Mouse (Mus musculus) midbrain, embryonic 12.5 days (tissue): ENCODE measurements around the gene Ppp1ca. TPM values are rescaled to one million over a fixed set of nuclear protein-coding genes. Genes with fewer than 3 reads are reported as not detected.

ENCODE experiments used
- ATAC-seq: fragments of 200-750 bp; cut with Nextera tagmentation; 2 replicates; pipeline ENCODE4 v1.8.0; 2017; ENCODE audit warnings: low read depth, moderate TSS enrichment, moderate library complexity; ENCODE audit not compliant: low FRiP score
- H3K27ac ChIP-seq: fragments of 300-500 bp; sonication (generic); replicated peaks from 2 replicates; pipeline ENCODE4 v1.5.1; 2016; ENCODE audit warnings: mild to moderate bottlenecking
- H3K27me3 ChIP-seq: fragments of 300-500 bp; sonication (generic); 2 replicates; pipeline ENCODE4 v1.6.1; 2016; ENCODE audit warnings: mild to moderate bottlenecking
- H3K36me3 ChIP-seq: fragments of 300-500 bp; sonication (generic); 2 replicates; pipeline ENCODE4 v1.6.1; 2016
- H3K4me1 ChIP-seq: fragments of 300-500 bp; sonication (generic); 2 replicates; pipeline ENCODE4 v1.6.1; 2016
- H3K4me2 ChIP-seq: fragments of 300-500 bp; sonication (generic); replicated peaks from 2 replicates; pipeline ENCODE4 v1.6.1; 2016; ENCODE audit warnings: mild to moderate bottlenecking, moderate library complexity
- H3K4me3 ChIP-seq: fragments of 300-500 bp; sonication (generic); 2 replicates; pipeline ENCODE4 v1.5.1; 2016; ENCODE audit warnings: mild to moderate bottlenecking
- H3K9ac ChIP-seq: fragments of 300-500 bp; sonication (generic); replicated peaks from 2 replicates; pipeline ENCODE4 v1.6.1; 2016; ENCODE audit warnings: mild to moderate bottlenecking, moderate library complexity
- H3K9me3 ChIP-seq: fragments of 300-500 bp; sonication (generic); 2 replicates; pipeline ENCODE4 v1.6.1; 2016; ENCODE audit warnings: mild to moderate bottlenecking
- WGBS: fragments of 180-500 bp; shearing (Covaris S2); methylation state at CpG from one replicate; pipeline ENCODE4 v1.1.7; 2016; 5-methylcytosine and 5-hydroxymethylcytosine counted together
- polyA plus RNA-seq: library from polyadenylated mRNA; unstranded; fragments of >200 nt; fragmentation: Nextera tagmentation; extraction: Ambion mirVana; gene quantifications from 2 replicates; pipeline ENCODE4 v1.2.1, GENCODE M21; 2016

The Ppp1ca gene
- polyA plus RNA-seq, 1 experiment from 2014 or later: 733 TPM

DNA sequence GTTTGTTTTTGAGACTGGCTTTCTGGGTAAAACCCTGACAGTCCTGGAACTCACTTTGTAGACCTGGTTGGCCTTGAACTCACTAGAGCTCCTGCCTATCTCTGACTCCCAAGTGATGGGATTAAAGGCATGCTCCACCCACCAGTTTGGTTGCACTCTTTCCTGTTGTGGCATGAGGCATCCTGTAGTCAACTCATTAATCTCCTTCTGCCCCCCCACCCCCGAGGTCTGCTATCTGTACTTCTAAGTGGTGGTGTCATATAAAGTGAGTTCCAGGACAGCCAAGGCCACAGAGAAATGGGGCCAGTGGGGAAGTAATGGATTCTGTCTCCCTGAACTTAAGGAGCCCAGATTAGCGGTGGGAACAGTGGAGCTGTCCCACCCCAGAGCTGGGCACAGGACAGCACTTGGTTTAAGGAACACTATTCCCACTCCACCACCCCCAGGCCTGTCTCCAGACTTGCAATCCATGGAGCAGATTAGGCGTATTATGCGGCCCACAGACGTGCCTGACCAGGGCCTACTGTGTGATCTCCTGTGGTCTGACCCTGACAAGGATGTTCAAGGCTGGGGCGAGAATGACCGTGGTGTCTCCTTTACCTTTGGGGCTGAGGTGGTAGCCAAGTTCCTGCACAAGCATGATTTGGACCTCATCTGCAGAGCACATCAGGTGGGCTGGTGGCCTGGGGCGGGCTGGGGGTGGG, 2.3 kb downstream of the Ppp1ca start:
- no peak for ATAC-seq
- Histone ChIP-seq H3K36me3 (peaks cover 49% of the 10 kb centered on the region), H3K4me1 (peaks cover 32% of the 10 kb centered on the region), H3K4me3 (no peak overlapping the region), H3K27me3 (no peaks in the 10 kb centered on the region), H3K4me2 (no peak overlapping the region), H3K27ac (no peak overlapping the region), H3K9me3 (no peaks in the 10 kb centered on the region), H3K9ac (no peak overlapping the region)
- 90% methylated on average over 8 of the region's 8 CpGs for WGBS

DNA sequence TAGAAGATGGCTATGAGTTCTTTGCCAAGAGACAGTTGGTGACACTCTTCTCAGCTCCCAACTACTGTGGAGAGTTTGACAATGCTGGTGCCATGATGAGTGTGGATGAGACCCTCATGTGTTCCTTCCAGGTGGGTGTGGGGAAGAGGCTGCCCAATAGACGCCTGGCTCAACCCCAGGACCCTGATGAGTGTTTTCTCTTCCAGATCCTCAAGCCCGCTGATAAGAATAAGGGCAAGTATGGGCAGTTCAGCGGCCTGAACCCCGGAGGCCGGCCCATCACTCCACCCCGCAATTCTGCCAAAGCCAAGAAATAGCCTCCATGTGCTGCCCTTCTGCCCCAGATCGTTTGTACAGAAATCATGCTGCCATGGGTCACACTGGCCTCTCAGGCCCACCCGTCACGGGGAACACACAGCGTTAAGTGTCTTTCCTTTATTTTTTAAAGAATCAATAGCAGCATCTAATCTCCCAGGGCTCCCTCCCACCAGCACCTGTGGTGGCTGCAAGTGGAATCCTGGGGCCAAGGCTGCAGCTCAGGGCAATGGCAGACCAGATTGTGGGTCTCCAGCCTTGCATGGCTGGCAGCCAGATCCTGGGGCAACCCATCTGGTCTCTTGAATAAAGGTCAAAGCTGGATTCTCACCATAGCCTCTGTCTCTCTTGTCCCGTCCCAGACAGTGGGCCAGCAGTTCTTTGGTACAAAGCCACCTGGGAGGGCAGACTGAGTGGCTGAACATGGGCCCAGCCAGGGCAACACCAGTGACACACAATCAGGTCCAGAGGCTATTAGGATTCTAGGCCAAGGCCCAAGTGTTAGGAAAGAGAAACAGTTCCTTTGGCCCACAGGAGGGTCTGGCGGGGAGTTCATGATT, 3.1 kb downstream of the Ppp1ca start:
- Histone ChIP-seq H3K4me3 (no peak overlapping the region), H3K36me3 (peaks cover 52% of the 10 kb centered on the region)

DNA sequence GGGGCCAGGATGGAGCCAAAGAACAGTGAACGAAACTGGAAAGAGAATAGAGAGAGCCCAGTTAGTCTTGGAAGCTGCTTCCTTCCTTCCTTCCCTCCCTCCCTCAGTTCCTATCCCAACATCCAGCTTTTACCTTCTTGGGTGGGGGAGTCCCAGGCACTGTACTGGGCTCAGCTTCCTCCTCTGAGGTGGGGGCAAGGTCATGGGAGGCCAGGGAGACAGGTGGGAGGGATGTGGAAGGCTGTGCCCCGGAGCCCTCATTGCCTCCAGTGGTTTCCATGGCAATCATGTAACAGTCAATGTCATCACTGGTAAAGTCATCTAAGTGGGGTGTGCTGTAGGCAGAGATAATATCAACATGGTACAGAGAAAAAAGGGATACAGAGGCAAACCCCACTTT, 4.2 kb downstream of the Ppp1ca start:
- H3K9me3 ChIP-seq: no peaks in the 10 kb centered on the region
- H3K4me1 ChIP-seq: peaks cover 46% of the 10 kb centered on the region
- no peak overlapping the region for H3K4me3 ChIP-seq
- peaks cover 56% of the 10 kb centered on the region for H3K36me3 ChIP-seq
- ATAC-seq: no peak
- H3K4me2 ChIP-seq: no peak overlapping the region
- no peaks in the 10 kb centered on the region for H3K27me3 ChIP-seq
- H3K9ac ChIP-seq: no peak overlapping the region
- no peak overlapping the region for H3K27ac ChIP-seq
- WGBS: 60% methylated on average over 2 of the region's 2 CpGs

More for the DNA sequence above, 3.1 kb downstream of the Ppp1ca start:
- Histone ChIP-seq H3K9ac (no peak overlapping the region), H3K9me3 (no peaks in the 10 kb centered on the region), H3K4me2 (no peak overlapping the region), H3K27ac (no peak overlapping the region), H3K27me3 (no peaks in the 10 kb centered on the region), H3K4me1 (peaks cover 35% of the 10 kb centered on the region)
- 82% methylated on average over 12 of the region's 12 CpGs for WGBS
- ATAC-seq: no peak

DNA sequence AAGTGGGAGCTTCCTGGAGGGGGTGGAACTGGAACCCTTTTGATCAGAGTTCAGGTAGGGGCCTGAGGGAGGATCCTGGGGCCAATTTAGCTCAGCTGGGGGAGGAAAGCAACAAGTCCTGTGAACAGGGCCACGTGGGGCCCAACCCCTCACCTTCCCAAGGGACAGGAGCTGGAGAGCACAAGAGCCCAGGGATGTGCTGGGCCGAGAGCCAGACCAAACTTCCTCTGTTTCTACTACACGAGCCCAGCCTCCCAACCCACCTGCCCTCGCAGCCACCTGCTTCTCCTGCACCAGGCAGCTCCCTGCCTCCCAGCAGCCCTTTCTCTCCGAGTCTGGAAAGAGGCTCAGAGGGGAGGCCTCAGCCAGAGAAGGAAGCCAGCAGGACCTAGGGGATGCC, 4.7 kb downstream of the Ppp1ca start:
- Histone ChIP-seq H3K4me3 (no peak overlapping the region), H3K9me3 (no peaks in the 10 kb centered on the region), H3K4me1 (peaks cover 42% of the 10 kb centered on the region), H3K27me3 (no peaks in the 10 kb centered on the region), H3K36me3 (peaks cover 56% of the 10 kb centered on the region), H3K27ac (0 out of 2 replicates have a peak overlapping the region, but pooled peaks have one; percentile 8), H3K4me2 (no peak overlapping the region), H3K9ac (no peak overlapping the region)
- no peak for ATAC-seq
- 61% methylated on average over 5 of the region's 5 CpGs for WGBS

DNA sequence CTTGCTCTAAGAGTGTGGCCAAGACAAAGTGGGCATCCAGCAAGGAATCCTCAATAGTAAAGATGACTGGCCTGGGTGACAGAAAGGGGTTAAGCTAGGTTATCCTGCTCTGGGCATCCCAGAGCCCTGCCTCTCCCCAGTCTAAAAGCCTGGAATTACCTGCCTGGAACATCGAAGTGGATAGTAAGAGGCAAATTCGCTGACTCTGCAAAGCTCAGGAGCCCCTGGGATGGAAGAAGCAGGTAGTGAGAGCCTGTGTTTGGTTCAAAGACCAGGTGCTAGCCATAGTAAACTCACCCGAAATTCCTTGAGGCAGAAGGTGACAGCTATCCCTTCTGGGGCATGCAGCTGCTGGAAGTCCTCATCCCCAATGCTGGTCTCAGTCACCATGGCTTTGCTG, 5.3 kb downstream of the Ppp1ca start:
- Histone ChIP-seq H3K4me3 (no peak overlapping the region), H3K9ac (no peak overlapping the region), H3K4me1 (peaks cover 44% of the 10 kb centered on the region), H3K9me3 (no peaks in the 10 kb centered on the region), H3K36me3 (peaks cover 56% of the 10 kb centered on the region), H3K4me2 (no peak overlapping the region), H3K27me3 (0 out of 2 replicates have a peak, but pooled peaks cover 1% of the 10 kb centered on the region), H3K27ac (0 out of 2 replicates have a peak overlapping the region, but pooled peaks have one; percentile 8)
- 74% methylated on average over 3 of the region's 3 CpGs for WGBS
- ATAC-seq: no peak

DNA sequence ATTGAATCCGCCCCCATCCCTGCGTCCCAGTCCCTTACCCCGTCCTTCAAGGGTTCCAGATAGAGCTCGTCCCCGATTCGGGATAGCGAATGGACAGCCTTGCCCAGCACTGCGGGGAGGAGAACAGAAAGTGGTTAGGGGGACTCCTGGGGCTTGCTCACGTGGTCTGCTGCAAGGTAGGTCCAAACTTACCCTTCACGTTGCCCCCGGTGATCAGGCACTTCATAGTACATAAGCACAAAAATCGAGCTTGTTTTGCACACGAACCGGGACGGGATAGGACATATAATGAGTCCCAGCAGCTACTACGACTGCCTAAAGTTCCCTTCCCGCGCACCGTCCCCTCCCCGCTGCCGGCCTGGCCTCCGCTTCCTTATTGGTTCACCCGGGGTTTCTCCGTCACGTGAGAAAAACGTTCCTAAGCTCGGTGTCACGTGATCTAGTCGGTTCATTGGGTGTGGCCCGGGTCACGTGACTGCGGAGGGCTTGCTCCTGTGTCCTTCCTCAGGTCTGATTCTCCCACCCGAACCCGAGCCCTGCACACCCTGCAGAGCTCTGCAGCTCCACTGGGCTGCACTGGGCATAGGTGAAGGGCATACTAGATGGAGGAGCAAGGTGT, 9.5 kb downstream of the Ppp1ca start, which contains the start of gene Rad9a:
Gene Rad9a (minus strand): TSS at position 372 of the 619 bp plus-strand sequence.
- H3K36me3 ChIP-seq: peaks cover 23% of the 10 kb centered on the region
- under 1% methylated on average over 34 of the region's 34 CpGs for WGBS
- peak within 1 kb of the TSS; percentile 64 for H3K4me3 ChIP-seq
- H3K9ac ChIP-seq: peak within 1 kb of the TSS; percentile 72
- peaks cover 37% of the 10 kb centered on the region for H3K27me3 ChIP-seq
- peak within 1 kb of the TSS; percentile 22; the same call in 1 of the 2 replicates for H3K27ac ChIP-seq
- ATAC-seq: peak; percentile 88
- peak within 1 kb of the TSS; percentile 87 for H3K4me2 ChIP-seq
- H3K9me3 ChIP-seq: no peaks in the 10 kb centered on the region
- H3K4me1 ChIP-seq: peaks cover 25% of the 10 kb centered on the region

DNA sequence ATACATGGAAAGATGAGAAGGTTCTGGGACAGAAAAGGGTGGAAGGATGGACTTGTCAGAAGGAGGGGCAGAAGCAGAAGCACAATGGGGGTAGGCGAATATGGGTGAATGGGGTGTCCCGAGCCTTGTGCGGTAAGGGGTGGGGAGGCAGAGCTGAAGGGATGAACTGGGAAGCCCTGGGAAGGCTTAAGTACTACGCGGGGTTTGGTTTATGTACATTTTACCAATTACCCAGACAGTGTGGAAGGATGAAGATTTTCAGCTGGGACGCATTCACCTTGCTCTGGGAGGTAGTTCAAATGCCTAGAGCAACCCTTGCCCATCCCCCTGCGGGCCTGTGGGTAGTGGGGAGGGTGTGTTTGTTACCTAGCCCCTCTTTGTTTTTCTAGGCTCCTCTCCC, 10.3 kb downstream of the Ppp1ca start:
- WGBS: 38% methylated on average over 7 of the region's 7 CpGs
- Histone ChIP-seq H3K9ac (peak overlapping the region; percentile 65), H3K27ac (no peak overlapping the region), H3K27me3 (peaks cover 41% of the 10 kb centered on the region), H3K4me2 (peak overlapping the region; percentile 87), H3K36me3 (peaks cover 16% of the 10 kb centered on the region), H3K9me3 (no peaks in the 10 kb centered on the region), H3K4me1 (peaks cover 20% of the 10 kb centered on the region), H3K4me3 (peak overlapping the region; percentile 64)
- no peak for ATAC-seq

DNA sequence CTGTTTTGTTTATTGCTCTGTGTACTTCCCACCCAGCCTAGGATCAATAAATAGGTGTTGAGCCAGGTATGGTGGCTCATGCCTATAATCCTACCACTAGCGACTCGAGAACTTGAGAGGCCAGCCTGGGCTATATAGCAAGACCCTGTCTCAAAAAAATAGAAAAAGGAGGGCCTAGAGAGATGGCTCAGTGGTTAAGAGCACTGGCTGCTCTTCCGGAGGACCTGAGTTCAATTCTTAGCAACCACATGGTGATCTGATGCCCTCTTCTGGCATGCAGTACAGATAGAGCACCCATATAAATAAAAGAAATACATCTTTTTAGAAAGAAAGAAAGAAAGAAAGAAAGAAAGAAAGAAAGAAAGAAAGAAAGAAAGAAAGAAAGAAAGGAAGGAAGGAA, 11.3 kb downstream of the Ppp1ca start:
- no peak for ATAC-seq
- WGBS: 70% methylated on average over 3 of the region's 3 CpGs
- Histone ChIP-seq H3K9me3 (no peaks in the 10 kb centered on the region), H3K9ac (no peak overlapping the region), H3K4me3 (no peak overlapping the region), H3K27me3 (peaks cover 44% of the 10 kb centered on the region), H3K4me1 (peaks cover 20% of the 10 kb centered on the region), H3K36me3 (peaks cover 7% of the 10 kb centered on the region), H3K4me2 (no peak overlapping the region), H3K27ac (no peak overlapping the region)

DNA sequence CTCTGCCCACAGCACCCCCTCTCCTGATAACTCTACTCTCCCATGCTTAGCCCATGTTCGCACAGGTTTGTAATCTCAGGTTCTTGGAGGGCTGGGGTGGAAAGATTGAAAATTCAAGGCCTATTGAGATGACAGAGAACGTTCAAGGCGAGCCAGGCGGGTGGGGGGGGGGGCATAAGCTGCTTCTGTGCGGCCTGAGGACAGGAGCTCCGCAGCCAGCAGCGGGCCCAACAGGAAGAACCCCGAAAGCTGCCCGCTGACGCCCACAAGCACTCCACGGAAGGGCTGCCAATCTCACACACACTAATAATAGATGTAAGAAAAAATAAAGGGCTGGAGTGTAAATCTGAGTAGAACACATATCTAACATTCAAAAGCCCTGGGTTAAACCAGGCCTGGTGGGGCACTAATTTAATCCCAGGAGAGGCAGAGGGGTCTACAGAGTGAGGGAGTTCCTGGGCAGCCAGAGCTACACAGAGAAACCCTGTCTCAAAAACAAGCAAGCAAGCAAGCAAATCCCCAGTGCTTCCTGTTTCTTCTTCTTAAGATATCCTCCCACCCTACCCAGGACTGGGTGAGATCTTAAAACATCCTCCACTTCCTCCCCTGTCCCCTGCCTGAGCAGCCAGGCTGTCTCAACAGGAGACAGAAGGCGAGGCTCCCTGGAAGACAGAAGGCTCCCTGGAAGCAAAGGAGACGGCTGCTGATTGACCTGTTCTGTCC, 11.9 kb downstream of the Ppp1ca start:
- H3K9ac ChIP-seq: no peak overlapping the region

DNA sequence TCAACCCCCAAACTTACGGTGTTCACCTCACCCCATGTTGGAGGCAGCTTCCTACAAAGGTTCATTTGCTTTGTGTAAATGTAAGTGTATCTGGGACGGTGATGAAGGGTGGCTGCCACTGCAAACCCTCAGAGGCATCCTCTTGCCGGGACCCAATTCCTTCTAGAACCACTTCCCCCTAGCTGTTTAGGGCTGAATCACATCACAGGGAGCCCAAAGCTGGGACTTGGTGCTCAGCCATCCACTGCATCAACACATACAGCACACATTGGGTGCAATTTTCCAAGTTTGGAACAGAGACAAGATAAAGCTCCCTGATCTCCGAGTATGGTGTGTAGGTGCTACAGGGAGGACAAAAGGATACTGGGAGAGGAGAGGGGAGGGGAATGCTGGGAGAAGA, 13.0 kb downstream of the Ppp1ca start:
- WGBS: 59% methylated on average over 4 of the region's 4 CpGs
- peaks cover 19% of the 10 kb centered on the region for H3K4me1 ChIP-seq
- no peak overlapping the region for H3K27ac ChIP-seq
- H3K36me3 ChIP-seq: peaks cover 5% of the 10 kb centered on the region; the same call in 1 of the 2 replicates
- H3K27me3 ChIP-seq: peaks cover 54% of the 10 kb centered on the region
- no peak for ATAC-seq
- no peaks in the 10 kb centered on the region for H3K9me3 ChIP-seq
- H3K4me3 ChIP-seq: no peak overlapping the region
- H3K9ac ChIP-seq: no peak overlapping the region
- H3K4me2 ChIP-seq: no peak overlapping the region

More for the DNA sequence above, 11.9 kb downstream of the Ppp1ca start:
- H3K36me3 ChIP-seq: peaks cover 7% of the 10 kb centered on the region
- H3K4me3 ChIP-seq: no peak overlapping the region
- no peak overlapping the region for H3K27ac ChIP-seq
- no peak overlapping the region for H3K4me2 ChIP-seq
- peaks cover 20% of the 10 kb centered on the region for H3K4me1 ChIP-seq
- H3K27me3 ChIP-seq: peaks cover 48% of the 10 kb centered on the region
- 69% methylated on average over 13 of the region's 13 CpGs for WGBS
- no peak for ATAC-seq
- H3K9me3 ChIP-seq: no peaks in the 10 kb centered on the region

DNA sequence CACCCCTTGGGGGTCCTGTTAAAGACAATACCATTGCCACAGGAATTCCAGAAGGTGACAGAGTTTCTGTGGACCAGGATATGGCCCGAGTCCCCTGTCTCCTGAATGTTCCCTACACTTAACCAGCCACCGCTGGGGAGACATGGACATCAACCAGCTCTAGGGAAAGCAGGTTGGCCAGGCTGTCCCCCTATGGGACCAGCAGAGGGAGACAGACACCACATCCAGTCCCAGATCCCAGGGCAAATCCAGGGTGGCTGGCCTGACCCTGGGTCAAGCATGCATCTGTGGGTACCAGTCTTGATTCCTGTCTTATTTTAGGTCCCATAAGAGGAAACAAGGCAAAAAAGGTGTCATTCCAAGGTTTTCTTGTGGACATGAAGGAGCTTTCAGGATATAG, 15.1 kb downstream of the Ppp1ca start:
- Histone ChIP-seq H3K9me3 (no peaks in the 10 kb centered on the region), H3K4me3 (no peak overlapping the region), H3K27ac (no peak overlapping the region), H3K4me1 (peaks cover 5% of the 10 kb centered on the region), H3K36me3 (no peaks in the 10 kb centered on the region), H3K4me2 (no peak overlapping the region), H3K27me3 (peaks cover 62% of the 10 kb centered on the region), H3K9ac (no peak overlapping the region)
- 0% methylated on average over 2 of the region's 2 CpGs for WGBS
- no peak for ATAC-seq
